Mouse (Mus musculus): ENCODE data around the gene Slc27a2. TPM values are rescaled to one million over a fixed set of nuclear protein-coding genes. Genes with fewer than 3 reads are reported as not detected.
"Not testable (repeated sequence)": the region's sequence is repeated elsewhere in the genome, so short reads cannot be mapped to it uniquely, and the experiment has no call there.

Gene Slc27a2
- polyA plus RNA-seq, 1 experiment from 2014 or later: 6.2 TPM

DNA sequence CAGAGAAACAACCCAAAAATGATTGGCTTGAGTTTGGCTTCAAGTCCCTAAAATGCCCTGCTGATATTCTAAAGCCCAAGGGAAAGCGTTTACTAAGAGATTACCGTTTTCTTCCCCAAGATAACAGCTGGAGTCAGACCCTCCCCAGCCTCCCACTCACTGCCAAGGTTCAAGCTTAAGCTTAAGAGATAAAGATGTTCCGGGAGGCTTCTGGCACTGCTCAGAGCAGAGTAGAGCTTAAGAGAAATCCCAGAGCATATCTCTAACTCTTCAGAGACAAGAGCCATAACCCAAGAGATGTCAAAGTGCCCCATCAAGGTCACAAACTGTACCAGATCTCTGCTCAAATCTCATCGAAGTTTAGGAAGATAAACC lies 54.5 kb downstream of the Slc27a2 start:
- H3K9ac ChIP-seq (ENCODE audit: low read length): no peak overlapping the region
- 51% methylated on average over 4 of the region's 4 CpGs for WGBS
- H3K27ac ChIP-seq (ENCODE audit: low read length): no peak overlapping the region
- H3K9me3 ChIP-seq (replicated peaks; ENCODE audit: control insufficient read depth, low read length): no peaks in the 10 kb centered on the region
- ATAC-seq (ENCODE audit: insufficient read depth, low FRiP score): no peak
- H3K27me3 ChIP-seq (ENCODE audit: control insufficient read depth, insufficient read depth, low read length): no peaks in the 10 kb centered on the region
- H3K36me3 ChIP-seq (ENCODE audit: control insufficient read depth, insufficient read depth, low read length): no peaks in the 10 kb centered on the region
- H3K4me1 ChIP-seq (ENCODE audit: control insufficient read depth, insufficient read depth, low read length): 0 out of 2 replicates have a peak, but pooled peaks cover 4% of the 10 kb centered on the region
- no peak overlapping the region for H3K4me2 ChIP-seq (ENCODE audit: low read depth, low read length)
- H3K4me3 ChIP-seq (replicated peaks; ENCODE audit: low read length): no peak overlapping the region

GRCm38 (mm10) chr2:126607553-126608203 lies 55.5 kb downstream of the Slc27a2 start:
- H3K27ac ChIP-seq (ENCODE audit: low read length): peak overlapping the region; percentile 22; the same call in 1 of the 2 replicates
- no peak overlapping the region for H3K4me3 ChIP-seq (replicated peaks; ENCODE audit: low read length)
- H3K9me3 ChIP-seq (replicated peaks; ENCODE audit: control insufficient read depth, low read length): no peaks in the 10 kb centered on the region
- WGBS: 55% methylated on average over 10 of the region's 10 CpGs
- no peaks in the 10 kb centered on the region for H3K27me3 ChIP-seq (ENCODE audit: control insufficient read depth, insufficient read depth, low read length)
- 0 out of 2 replicates have a peak, but pooled peaks cover 4% of the 10 kb centered on the region for H3K4me1 ChIP-seq (ENCODE audit: control insufficient read depth, insufficient read depth, low read length)
- H3K4me2 ChIP-seq (ENCODE audit: low read depth, low read length): 0 out of 2 replicates have a peak overlapping the region, but pooled peaks have one; percentile 0
- no peak for ATAC-seq (ENCODE audit: insufficient read depth, low FRiP score)
- H3K9ac ChIP-seq (ENCODE audit: low read length): no peak overlapping the region
- no peaks in the 10 kb centered on the region for H3K36me3 ChIP-seq (ENCODE audit: control insufficient read depth, insufficient read depth, low read length)

GRCm38 (mm10) chr2:126609600-126609999 lies 57.4 kb downstream of the Slc27a2 start:
- not testable (repeated sequence) for H3K4me2 ChIP-seq (ENCODE audit: low read depth, low read length); H3K4me3 ChIP-seq (replicated peaks; ENCODE audit: low read length); ATAC-seq (ENCODE audit: insufficient read depth, low FRiP score); H3K4me1 ChIP-seq (ENCODE audit: control insufficient read depth, insufficient read depth, low read length); H3K9me3 ChIP-seq (replicated peaks; ENCODE audit: control insufficient read depth, low read length); H3K27ac ChIP-seq (ENCODE audit: low read length); H3K27me3 ChIP-seq (ENCODE audit: control insufficient read depth, insufficient read depth, low read length); H3K9ac ChIP-seq (ENCODE audit: low read length); H3K36me3 ChIP-seq (ENCODE audit: control insufficient read depth, insufficient read depth, low read length)
- 58% methylated on average over 12 of the region's 12 CpGs for WGBS

- no peak overlapping the region for H3K4me3 ChIP-seq (replicated peaks; ENCODE audit: low read length)
- no peak for ATAC-seq (ENCODE audit: insufficient read depth, low FRiP score)
- H3K9ac ChIP-seq (ENCODE audit: low read length): no peak overlapping the region
- H3K36me3 ChIP-seq (ENCODE audit: control insufficient read depth, insufficient read depth, low read length): no peaks in the 10 kb centered on the region
- H3K27me3 ChIP-seq (ENCODE audit: control insufficient read depth, insufficient read depth, low read length): no peaks in the 10 kb centered on the region
- H3K27ac ChIP-seq (ENCODE audit: low read length): no peak overlapping the region
- H3K4me1 ChIP-seq (ENCODE audit: control insufficient read depth, insufficient read depth, low read length): no peaks in the 10 kb centered on the region
- WGBS: 87% methylated on average over 3 of the region's 3 CpGs
- H3K4me2 ChIP-seq (ENCODE audit: low read depth, low read length): no peak overlapping the region
- H3K9me3 ChIP-seq (replicated peaks; ENCODE audit: control insufficient read depth, low read length): no peaks in the 10 kb centered on the region
Observed at GRCm38 (mm10) chr2:126615355-126615754, 63.1 kb downstream of the Slc27a2 start.

GRCm38 (mm10) chr2:126618470-126619179 lies 66.4 kb downstream of the Slc27a2 start:
- Histone ChIP-seq H3K9ac (ENCODE audit: low read length) (no peak overlapping the region), H3K36me3 (ENCODE audit: control insufficient read depth, insufficient read depth, low read length) (no peaks in the 10 kb centered on the region), H3K9me3 (replicated peaks; ENCODE audit: control insufficient read depth, low read length) (no peaks in the 10 kb centered on the region), H3K27ac (ENCODE audit: low read length) (no peak overlapping the region), H3K4me3 (replicated peaks; ENCODE audit: low read length) (no peak overlapping the region), H3K27me3 (ENCODE audit: control insufficient read depth, insufficient read depth, low read length) (no peaks in the 10 kb centered on the region), H3K4me2 (ENCODE audit: low read depth, low read length) (no peak overlapping the region), H3K4me1 (ENCODE audit: control insufficient read depth, insufficient read depth, low read length) (no peaks in the 10 kb centered on the region)
- 29% methylated on average over 8 of the region's 8 CpGs for WGBS
- ATAC-seq (ENCODE audit: insufficient read depth, low FRiP score): no peak

DNA sequence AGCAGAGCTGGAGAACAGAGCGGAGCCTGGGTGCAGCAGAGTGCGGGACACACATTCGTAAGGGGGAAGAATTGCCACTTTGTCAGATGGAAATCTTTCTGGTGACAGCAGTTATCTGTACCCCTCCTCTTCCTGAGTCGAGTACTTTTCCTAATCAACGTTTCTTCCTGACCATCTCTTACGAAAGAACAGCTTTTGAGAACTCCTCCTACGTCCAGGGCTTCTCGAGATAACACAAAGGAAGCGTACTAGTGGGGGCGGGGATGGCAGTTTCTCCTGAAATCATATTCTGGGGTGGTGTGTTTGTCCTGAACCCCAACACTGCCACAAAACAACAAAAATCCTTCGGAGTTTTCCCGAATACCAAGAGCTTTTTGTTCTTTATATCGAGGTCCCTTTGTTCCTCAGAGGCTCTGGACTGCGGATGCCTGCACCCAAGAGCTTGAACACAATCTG lies 67.1 kb downstream of the Slc27a2 start, which contains the start of gene Hdc:
Hdc (minus strand) TSS at position 51 of the 456 bp plus-strand sequence.
- no peak within 1 kb of the TSS for H3K9ac ChIP-seq (ENCODE audit: low read length)
- no peak within 1 kb of the TSS for H3K27ac ChIP-seq (ENCODE audit: low read length)
- H3K4me2 ChIP-seq (ENCODE audit: low read depth, low read length): no peak within 1 kb of the TSS
- no peak for ATAC-seq (ENCODE audit: insufficient read depth, low FRiP score)
- no peaks in the 10 kb centered on the region for H3K36me3 ChIP-seq (ENCODE audit: control insufficient read depth, insufficient read depth, low read length)
- no peaks in the 10 kb centered on the region for H3K4me1 ChIP-seq (ENCODE audit: control insufficient read depth, insufficient read depth, low read length)
- H3K4me3 ChIP-seq (replicated peaks; ENCODE audit: low read length): no peak within 1 kb of the TSS
- 68% methylated on average over 14 of the region's 14 CpGs for WGBS
- no peaks in the 10 kb centered on the region for H3K27me3 ChIP-seq (ENCODE audit: control insufficient read depth, insufficient read depth, low read length)
- no peaks in the 10 kb centered on the region for H3K9me3 ChIP-seq (replicated peaks; ENCODE audit: control insufficient read depth, low read length)

GRCm38 (mm10) chr2:126622455-126622854 lies 70.2 kb downstream of the Slc27a2 start:
- H3K36me3 ChIP-seq (ENCODE audit: control insufficient read depth, insufficient read depth, low read length): no peaks in the 10 kb centered on the region
- no peak overlapping the region for H3K9ac ChIP-seq (ENCODE audit: low read length)
- H3K4me1 ChIP-seq (ENCODE audit: control insufficient read depth, insufficient read depth, low read length): no peaks in the 10 kb centered on the region
- no peak for ATAC-seq (ENCODE audit: insufficient read depth, low FRiP score)
- 76% methylated on average over 2 of the region's 2 CpGs for WGBS
- H3K27ac ChIP-seq (ENCODE audit: low read length): no peak overlapping the region
- no peak overlapping the region for H3K4me2 ChIP-seq (ENCODE audit: low read depth, low read length)
- no peak overlapping the region for H3K4me3 ChIP-seq (replicated peaks; ENCODE audit: low read length)
- H3K9me3 ChIP-seq (replicated peaks; ENCODE audit: control insufficient read depth, low read length): no peaks in the 10 kb centered on the region
- no peaks in the 10 kb centered on the region for H3K27me3 ChIP-seq (ENCODE audit: control insufficient read depth, insufficient read depth, low read length)

DNA sequence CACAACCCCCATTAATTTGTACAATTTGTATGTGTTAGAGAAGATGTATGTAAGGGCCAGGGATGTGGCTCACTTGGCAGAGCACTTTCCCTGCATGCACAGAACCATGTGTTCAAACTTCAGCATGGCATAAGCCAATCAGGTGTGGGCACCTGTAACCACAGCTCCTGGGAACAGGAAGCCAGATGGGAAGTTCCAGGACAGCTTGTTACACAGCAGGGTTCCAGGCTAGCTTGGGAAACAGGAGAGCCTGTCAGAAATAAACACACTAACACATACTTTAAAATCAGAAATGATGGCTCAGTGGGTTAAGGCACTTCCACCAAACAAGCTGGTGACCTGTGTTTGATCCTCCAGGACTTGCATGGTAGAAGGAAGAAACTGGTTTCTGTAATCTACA lies 70.9 kb downstream of the Slc27a2 start:
- H3K4me3 ChIP-seq (replicated peaks; ENCODE audit: low read length): no peak overlapping the region
- H3K9me3 ChIP-seq (replicated peaks; ENCODE audit: control insufficient read depth, low read length): no peaks in the 10 kb centered on the region
- H3K27ac ChIP-seq (ENCODE audit: low read length): no peak overlapping the region
- no peak for ATAC-seq (ENCODE audit: insufficient read depth, low FRiP score)
- H3K4me1 ChIP-seq (ENCODE audit: control insufficient read depth, insufficient read depth, low read length): no peaks in the 10 kb centered on the region
- H3K27me3 ChIP-seq (ENCODE audit: control insufficient read depth, insufficient read depth, low read length): no peaks in the 10 kb centered on the region
- no peaks in the 10 kb centered on the region for H3K36me3 ChIP-seq (ENCODE audit: control insufficient read depth, insufficient read depth, low read length)
- no peak overlapping the region for H3K9ac ChIP-seq (ENCODE audit: low read length)
- no peak overlapping the region for H3K4me2 ChIP-seq (ENCODE audit: low read depth, low read length)

- no peak overlapping the region for H3K27ac ChIP-seq (ENCODE audit: low read length)
- H3K4me1 ChIP-seq (ENCODE audit: control insufficient read depth, insufficient read depth, low read length): no peaks in the 10 kb centered on the region
- no peak for ATAC-seq (ENCODE audit: insufficient read depth, low FRiP score)
- H3K4me3 ChIP-seq (replicated peaks; ENCODE audit: low read length): no peak overlapping the region
- H3K27me3 ChIP-seq (ENCODE audit: control insufficient read depth, insufficient read depth, low read length): no peaks in the 10 kb centered on the region
- H3K9ac ChIP-seq (ENCODE audit: low read length): no peak overlapping the region
- 86% methylated on average over 9 of the region's 9 CpGs for WGBS
- no peaks in the 10 kb centered on the region for H3K36me3 ChIP-seq (ENCODE audit: control insufficient read depth, insufficient read depth, low read length)
- no peaks in the 10 kb centered on the region for H3K9me3 ChIP-seq (replicated peaks; ENCODE audit: control insufficient read depth, low read length)
- no peak overlapping the region for H3K4me2 ChIP-seq (ENCODE audit: low read depth, low read length)
Observed at GRCm38 (mm10) chr2:126628455-126628995, 76.3 kb downstream of the Slc27a2 start.

Measured in stomach, embryonic 16.5 days (tissue).